Mouse (Mus musculus): ENCODE results near the gene Ngp.

The Ngp gene

GRCm38 (mm10) chr9:110433045-110433444 lies 13.5 kb downstream of the Ngp start:
- in situ Hi-C loops (cut with MboI, MseI), result loop anchor here in 1 of 2 experiments (25.0 kb wide), 1 partner anchor 179 kb away; the partner anchor contains the start of gene Nradd

DNA sequence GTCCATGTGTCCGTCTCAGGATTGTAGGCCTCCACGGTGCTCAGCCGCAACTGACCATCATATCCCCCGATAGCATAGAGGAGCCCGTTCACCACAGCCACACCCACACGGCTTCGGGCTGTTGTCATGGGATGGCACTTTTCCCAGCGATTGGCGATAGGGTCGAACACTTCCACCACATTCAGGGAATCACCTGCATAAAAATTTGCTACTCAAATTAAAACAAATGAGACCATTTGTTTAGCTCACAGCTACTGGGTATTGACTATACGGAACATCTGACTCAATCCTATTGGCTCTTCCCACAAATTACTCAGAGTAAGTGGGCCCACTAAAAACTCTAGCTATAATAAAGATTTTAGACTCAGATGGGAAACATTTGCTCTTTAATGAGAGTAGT lies 16.5 kb downstream of the Ngp start:
- in situ Hi-C loops (cut with MboI, MseI), result loop anchor here in 1 of 2 experiments (25.0 kb wide), 1 partner anchor 176 kb away; the partner anchor contains the start of gene Nradd

DNA sequence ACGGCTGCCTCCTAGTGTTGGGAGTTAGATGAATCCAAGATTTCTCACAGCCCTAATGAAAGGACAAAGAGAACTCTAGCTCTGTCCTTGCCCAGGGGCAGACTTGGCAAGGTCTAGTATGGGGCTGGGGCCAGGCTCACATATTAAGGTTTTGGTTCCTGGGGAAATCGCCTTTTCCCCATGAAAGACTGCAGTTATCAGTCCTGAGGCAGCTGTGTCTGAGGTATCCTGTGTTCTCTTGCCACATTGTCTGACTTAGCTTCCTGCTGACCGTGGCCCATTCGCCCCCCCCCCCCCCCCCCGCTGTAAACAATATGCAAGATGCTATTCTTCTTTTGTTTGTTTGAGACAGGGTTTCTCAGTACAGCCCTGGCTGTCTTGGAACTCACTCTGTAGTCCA lies 20.5 kb downstream of the Ngp start:
- in situ Hi-C loops (cut with MboI, MseI), result loop anchor here in 1 of 2 experiments (25.0 kb wide), 1 partner anchor 172 kb away; the partner anchor contains the start of gene Nradd

DNA sequence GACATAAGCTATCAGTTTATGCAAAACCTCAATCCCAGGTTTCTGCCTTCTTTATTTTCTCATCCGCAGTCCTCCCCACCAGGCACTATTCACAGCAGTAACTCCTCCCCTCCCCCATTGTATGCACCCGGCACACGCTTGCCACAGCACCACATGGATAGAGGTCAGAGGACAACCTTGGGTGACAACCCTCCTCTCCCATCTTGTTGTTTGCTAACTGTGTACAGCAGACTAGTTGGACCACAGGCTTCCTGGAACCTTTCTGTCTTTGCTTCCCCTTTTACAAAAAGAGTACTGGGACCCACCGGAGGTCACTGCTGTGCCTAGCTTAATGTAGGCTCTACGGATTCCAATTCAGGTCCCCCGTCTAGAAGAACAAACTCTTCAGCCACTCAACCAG lies 21.0 kb downstream of the Ngp start:
- in situ Hi-C loops (cut with MboI, MseI), result loop anchor here in 1 of 2 experiments (25.0 kb wide), 1 partner anchor 172 kb away; the partner anchor contains the start of gene Nradd

GRCm38 (mm10) chr9:110448356-110448755 lies 28.8 kb downstream of the Ngp start:
- in situ Hi-C loops (cut with MboI, MseI), result loop anchor here in 1 of 2 experiments (25.0 kb wide), 1 partner anchor 164 kb away; the partner anchor contains the start of gene Nradd

GRCm38 (mm10) chr9:110448857-110449617 lies 29.5 kb downstream of the Ngp start:
- in situ Hi-C loops (cut with MboI, MseI), result loop anchor here in 1 of 2 experiments (25.0 kb wide), 1 partner anchor 163 kb away; the partner anchor contains the start of gene Nradd

DNA sequence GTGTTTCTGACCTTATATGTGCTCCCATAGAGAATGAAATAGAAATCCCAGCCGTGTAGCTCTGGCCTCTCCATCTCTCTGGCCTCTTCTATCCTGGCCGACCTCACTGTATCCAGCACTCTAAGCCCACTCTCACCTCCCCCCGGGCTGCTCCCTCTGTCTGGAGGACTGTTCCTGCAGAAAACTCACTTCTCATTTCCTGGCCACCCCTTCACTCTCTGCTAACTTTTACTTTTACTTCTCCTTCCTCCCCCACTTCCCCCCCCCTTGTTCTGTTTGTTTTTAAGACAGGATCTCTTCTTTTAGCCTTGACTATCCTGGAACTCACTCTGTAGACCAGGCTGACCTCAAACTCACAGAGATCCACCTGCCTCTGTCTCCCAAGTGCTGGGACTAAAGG lies 33.0 kb downstream of the Ngp start:
- in situ Hi-C loops (cut with MboI, MseI), result no loop called here

GRCm38 (mm10) chr9:110457926-110458325 lies 38.4 kb downstream of the Ngp start:
- in situ Hi-C loops (cut with MboI, MseI), result loop anchor here in 1 of 2 experiments (5.0 kb wide), 1 partner anchor 41 kb away; the partner anchor contains the start of gene Ngp

DNA sequence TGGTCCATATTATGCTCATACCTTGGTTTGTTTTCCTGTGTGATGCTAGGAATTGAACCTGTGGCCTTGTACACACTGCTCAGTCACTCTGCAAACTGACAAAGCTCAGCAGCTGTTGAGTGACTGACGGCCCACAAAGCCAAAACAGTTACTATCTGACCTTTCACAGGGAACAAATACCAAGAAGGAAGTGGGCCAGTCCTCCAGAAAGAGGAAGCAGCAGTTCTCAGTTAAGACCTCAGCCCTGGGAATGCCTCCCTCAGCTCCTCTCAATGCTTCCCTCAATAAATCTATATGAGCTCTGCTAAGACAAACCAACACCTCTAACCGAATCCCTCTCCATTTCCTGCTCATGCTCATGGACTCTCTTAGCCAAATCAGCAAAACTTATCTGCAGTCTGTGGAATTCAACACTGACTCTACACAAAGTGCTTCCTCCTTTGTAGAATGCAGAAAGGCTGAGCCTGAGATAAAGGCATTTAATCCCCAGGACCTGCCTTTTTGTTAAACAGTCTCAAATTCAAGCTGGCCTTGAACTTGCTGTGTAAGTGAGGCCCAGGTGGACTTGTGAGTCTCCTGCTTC lies 39.7 kb downstream of the Ngp start:
- in situ Hi-C loops (cut with MboI, MseI), result loop anchor here in 1 of 2 experiments (5.0 kb wide), 1 partner anchor 42 kb away; the partner anchor contains the start of gene Ngp

GRCm38 (mm10) chr9:110460884-110461815 lies 41.6 kb downstream of the Ngp start:
- in situ Hi-C loops (cut with MboI, MseI), result no loop called here

- in situ Hi-C loops (cut with MboI, MseI), result no loop called here
Observed at GRCm38 (mm10) chr9:110462321-110462720, 42.8 kb downstream of the Ngp start.

GRCm38 (mm10) chr9:110463983-110464591 lies 44.5 kb downstream of the Ngp start:
- in situ Hi-C loops (cut with MboI, MseI), result no loop called here

DNA sequence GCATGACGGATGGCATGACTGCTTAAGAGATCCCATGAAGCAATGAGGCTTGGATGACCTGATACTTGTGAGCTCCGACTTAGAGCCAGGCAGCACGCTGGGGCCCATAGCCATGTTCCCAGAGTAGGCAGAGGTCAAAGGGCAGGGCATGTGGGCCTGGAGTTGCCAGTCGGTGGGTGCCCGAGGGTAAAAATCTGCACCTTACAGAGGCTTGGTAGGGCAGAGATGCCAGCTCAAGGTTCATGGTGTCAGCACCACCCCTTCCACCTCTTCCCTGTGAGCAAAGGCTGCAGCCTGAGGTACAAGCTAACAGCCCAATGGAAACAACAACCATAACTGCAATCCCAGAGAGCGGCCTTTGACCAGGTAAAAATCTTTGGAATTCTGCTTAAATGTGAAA lies 45.8 kb downstream of the Ngp start:
- in situ Hi-C loops (cut with MboI, MseI), result no loop called here

DNA sequence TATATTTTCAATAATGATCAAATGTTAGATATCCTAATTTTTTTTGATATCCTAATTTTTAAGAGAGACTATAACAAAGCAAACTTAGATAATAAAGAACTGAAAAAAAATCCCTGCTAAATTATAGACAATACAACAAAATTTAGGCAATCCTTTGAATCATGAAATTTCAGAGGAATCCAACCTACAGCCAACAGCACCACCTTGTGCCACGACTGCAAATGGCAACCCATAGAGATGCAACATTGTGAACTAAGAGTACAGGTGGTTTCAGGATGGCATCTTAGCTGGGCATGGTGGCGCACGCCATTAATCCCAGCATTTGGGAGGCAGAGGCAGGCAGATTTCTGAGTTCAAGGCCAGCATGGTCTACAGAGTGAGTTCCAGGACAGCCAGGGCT lies 46.6 kb downstream of the Ngp start:
- in situ Hi-C loops (cut with MboI, MseI), result no loop called here

Measured in T-helper 17 cell (primary cell).